Mouse (Mus musculus): ENCODE measurements around the gene Rcc1. TPM values are rescaled to one million over a fixed set of nuclear protein-coding genes. Genes with fewer than 3 reads are reported as not detected.
"Not testable (repeated sequence)": the region's sequence is repeated elsewhere in the genome, so short reads cannot be mapped to it uniquely, and the experiment has no call there.

Gene Rcc1
- polyA plus RNA-seq, 1 experiment from 2014 or later, result 81.0 TPM

DNA sequence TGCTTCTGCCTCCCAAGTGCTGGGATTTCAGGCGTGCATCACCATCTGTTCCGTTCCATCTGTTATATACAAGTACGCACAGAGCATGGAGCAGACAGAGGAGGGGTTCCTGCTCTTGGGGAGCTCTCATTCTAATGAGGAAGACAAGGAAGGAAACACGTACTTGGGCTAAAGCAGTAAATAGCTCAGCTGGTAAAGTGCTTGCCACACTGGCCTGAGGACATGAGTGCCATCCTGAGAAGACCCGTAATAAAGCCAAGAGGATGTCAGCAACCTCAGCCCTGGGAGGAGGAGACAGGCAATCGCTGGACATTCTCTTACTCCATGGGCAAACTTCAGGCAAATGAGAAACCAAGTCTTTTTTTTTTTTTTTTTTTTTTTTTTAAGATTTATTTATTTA is 47.4 kb downstream of the Rcc1 start:
- Histone ChIP-seq H3K9ac (ENCODE audit: low read length) (no peak overlapping the region), H3K4me3 (ENCODE audit: low read depth, low read length) (no peak overlapping the region)

DNA sequence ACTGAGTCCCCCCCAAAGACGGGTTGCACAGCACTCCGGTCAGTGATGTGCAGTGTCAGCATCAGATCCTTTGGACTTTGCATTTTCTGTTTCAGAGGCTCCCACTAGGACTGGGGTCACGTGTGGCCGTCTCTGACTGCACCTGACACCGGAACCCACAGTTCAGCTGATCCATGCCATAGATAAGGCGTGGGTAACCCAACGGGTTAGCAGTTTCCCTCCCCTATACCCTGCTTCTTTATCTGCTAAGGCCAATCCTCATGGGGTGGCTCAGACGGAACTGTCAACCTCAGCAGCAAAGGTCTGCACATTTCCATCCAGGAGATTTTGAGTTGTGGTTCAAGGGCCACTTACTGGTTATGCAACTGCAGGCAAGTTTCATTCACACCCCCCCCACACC is 48.1 kb downstream of the Rcc1 start:
- 86% methylated on average over 8 of the region's 8 CpGs for WGBS

More for the DNA sequence above, 47.4 kb downstream of the Rcc1 start:
- peaks cover 7% of the 10 kb centered on the region; the same call in 1 of the 2 replicates for H3K4me1 ChIP-seq (ENCODE audit: control insufficient read depth, insufficient read depth, low read length)
- no peaks in the 10 kb centered on the region for H3K9me3 ChIP-seq (ENCODE audit: control insufficient read depth, low read length)
- H3K36me3 ChIP-seq (ENCODE audit: control insufficient read depth, insufficient read depth, low read length), result peaks cover 7% of the 10 kb centered on the region
- no peak overlapping the region for H3K4me2 ChIP-seq (ENCODE audit: low read depth, severe bottlenecking)
- no peaks in the 10 kb centered on the region for H3K27me3 ChIP-seq (ENCODE audit: control insufficient read depth, insufficient read depth, low read length)
- WGBS, result 68% methylated on average over 6 of the region's 6 CpGs
- no peak overlapping the region for H3K27ac ChIP-seq (replicated peaks; ENCODE audit: low read depth, low read length)
- no peak for ATAC-seq (ENCODE audit: insufficient number of reproducible peaks, low FRiP score, low TSS enrichment, low read depth)
- DNase-seq (ENCODE audit: low spot score), result no peak

GRCm38 (mm10) chr4:132303484-132303883 is 49.9 kb downstream of the Rcc1 start:
- not testable (repeated sequence) for H3K27ac ChIP-seq (replicated peaks; ENCODE audit: low read depth, low read length); ATAC-seq (ENCODE audit: insufficient number of reproducible peaks, low FRiP score, low TSS enrichment, low read depth); H3K4me1 ChIP-seq (ENCODE audit: control insufficient read depth, insufficient read depth, low read length); H3K27me3 ChIP-seq (ENCODE audit: control insufficient read depth, insufficient read depth, low read length); H3K9me3 ChIP-seq (ENCODE audit: control insufficient read depth, low read length); DNase-seq (ENCODE audit: low spot score); H3K36me3 ChIP-seq (ENCODE audit: control insufficient read depth, insufficient read depth, low read length)
- peak overlapping the region; percentile 74 for H3K4me2 ChIP-seq (ENCODE audit: low read depth, severe bottlenecking)
- peak overlapping the region; percentile 56; the same call in 1 of the 2 replicates for H3K9ac ChIP-seq (ENCODE audit: low read length)
- WGBS, result 51% methylated on average over 6 of the region's 6 CpGs
- peak overlapping the region; percentile 40 for H3K4me3 ChIP-seq (ENCODE audit: low read depth, low read length)

More for the DNA sequence above, 48.1 kb downstream of the Rcc1 start:
- H3K27me3 ChIP-seq (ENCODE audit: control insufficient read depth, insufficient read depth, low read length), result no peaks in the 10 kb centered on the region
- no peak overlapping the region for H3K4me3 ChIP-seq (ENCODE audit: low read depth, low read length)
- H3K9me3 ChIP-seq (ENCODE audit: control insufficient read depth, low read length), result no peaks in the 10 kb centered on the region
- no peak overlapping the region for H3K4me2 ChIP-seq (ENCODE audit: low read depth, severe bottlenecking)
- DNase-seq (ENCODE audit: low spot score) (no peak), ATAC-seq (ENCODE audit: insufficient number of reproducible peaks, low FRiP score, low TSS enrichment, low read depth) (no peak)
- no peak overlapping the region for H3K9ac ChIP-seq (ENCODE audit: low read length)
- H3K4me1 ChIP-seq (ENCODE audit: control insufficient read depth, insufficient read depth, low read length), result peaks cover 7% of the 10 kb centered on the region; the same call in 1 of the 2 replicates
- no peak overlapping the region for H3K27ac ChIP-seq (replicated peaks; ENCODE audit: low read depth, low read length)
- H3K36me3 ChIP-seq (ENCODE audit: control insufficient read depth, insufficient read depth, low read length), result peaks cover 4% of the 10 kb centered on the region

DNA sequence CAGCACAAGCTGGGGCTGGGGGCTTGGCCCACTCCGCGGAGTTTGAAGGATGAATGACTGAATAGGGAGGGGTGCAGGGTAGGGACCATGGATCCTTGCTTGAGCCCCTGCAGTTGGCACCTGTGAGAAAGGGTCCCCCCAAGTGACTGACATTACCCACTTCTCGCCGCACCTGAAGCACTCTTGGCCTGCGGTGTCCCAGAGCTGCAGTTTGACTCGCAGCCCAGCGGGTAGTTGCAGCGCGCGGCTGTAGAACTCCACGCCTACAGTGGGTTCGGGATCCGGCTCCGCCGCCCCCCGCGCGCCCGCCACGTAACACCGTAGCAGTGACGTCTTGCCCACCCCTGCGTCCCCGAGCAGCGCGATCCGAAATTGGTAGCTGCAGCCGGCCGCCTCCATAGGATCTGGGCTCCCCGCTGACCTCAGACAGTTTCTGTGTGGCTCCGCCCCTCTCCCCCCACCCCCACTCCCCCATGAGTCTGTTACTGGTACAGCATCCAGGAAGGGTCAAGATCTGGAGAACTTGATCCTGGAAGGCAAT is 50.4 kb downstream of the Rcc1 start, which contains the start of gene Rab42:
Gene Rab42, minus strand, starts transcription at position 447 of the 541 bp plus-strand sequence.
- Histone ChIP-seq H3K36me3 (ENCODE audit: control insufficient read depth, insufficient read depth, low read length) (no peaks in the 10 kb centered on the region), H3K27me3 (ENCODE audit: control insufficient read depth, insufficient read depth, low read length) (no peaks in the 10 kb centered on the region), H3K4me2 (ENCODE audit: low read depth, severe bottlenecking) (peak within 1 kb of the TSS; percentile 74), H3K9me3 (ENCODE audit: control insufficient read depth, low read length) (no peaks in the 10 kb centered on the region), H3K27ac (replicated peaks; ENCODE audit: low read depth, low read length) (no peak within 1 kb of the TSS), H3K9ac (ENCODE audit: low read length) (peak within 1 kb of the TSS; percentile 56), H3K4me3 (ENCODE audit: low read depth, low read length) (peak within 1 kb of the TSS; percentile 40), H3K4me1 (ENCODE audit: control insufficient read depth, insufficient read depth, low read length) (0 out of 2 replicates have a peak, but pooled peaks cover 4% of the 10 kb centered on the region)
- ATAC-seq (ENCODE audit: insufficient number of reproducible peaks, low FRiP score, low TSS enrichment, low read depth) (peak; percentile 71), DNase-seq (ENCODE audit: low spot score) (peak; percentile 76)
- WGBS, result 1% methylated on average over 31 of the region's 31 CpGs

GRCm38 (mm10) chr4:132301965-132302938 is 51.2 kb downstream of the Rcc1 start:
- H3K27ac ChIP-seq (replicated peaks; ENCODE audit: low read depth, low read length), result no peak overlapping the region
- no peaks in the 10 kb centered on the region for H3K9me3 ChIP-seq (ENCODE audit: control insufficient read depth, low read length)
- 64% methylated on average over 16 of the region's 16 CpGs for WGBS
- H3K27me3 ChIP-seq (ENCODE audit: control insufficient read depth, insufficient read depth, low read length), result no peaks in the 10 kb centered on the region
- H3K4me3 ChIP-seq (ENCODE audit: low read depth, low read length), result peak overlapping the region; percentile 40
- ATAC-seq (ENCODE audit: insufficient number of reproducible peaks, low FRiP score, low TSS enrichment, low read depth), result no peak
- H3K4me2 ChIP-seq (ENCODE audit: low read depth, severe bottlenecking), result peak overlapping the region; percentile 74
- no peaks in the 10 kb centered on the region for H3K36me3 ChIP-seq (ENCODE audit: control insufficient read depth, insufficient read depth, low read length)
- 0 out of 2 replicates have a peak, but pooled peaks cover 4% of the 10 kb centered on the region for H3K4me1 ChIP-seq (ENCODE audit: control insufficient read depth, insufficient read depth, low read length)
- H3K9ac ChIP-seq (ENCODE audit: low read length), result peak overlapping the region; percentile 56; the same call in 1 of the 2 replicates
- no peak for DNase-seq (ENCODE audit: low spot score)

GRCm38 (mm10) chr4:132301486-132301885 is 51.9 kb downstream of the Rcc1 start:
- WGBS, result 85% methylated on average over 6 of the region's 6 CpGs
- no peak for ATAC-seq (ENCODE audit: insufficient number of reproducible peaks, low FRiP score, low TSS enrichment, low read depth)
- H3K27ac ChIP-seq (replicated peaks; ENCODE audit: low read depth, low read length), result no peak overlapping the region

GRCm38 (mm10) chr4:132299849-132300248 is 53.6 kb downstream of the Rcc1 start:
- ATAC-seq (ENCODE audit: insufficient number of reproducible peaks, low FRiP score, low TSS enrichment, low read depth) (no peak), DNase-seq (ENCODE audit: low spot score) (no peak)
- H3K27ac ChIP-seq (replicated peaks; ENCODE audit: low read depth, low read length), result no peak overlapping the region
- H3K9me3 ChIP-seq (ENCODE audit: control insufficient read depth, low read length), result no peaks in the 10 kb centered on the region
- H3K9ac ChIP-seq (ENCODE audit: low read length), result no peak overlapping the region
- no peak overlapping the region for H3K4me2 ChIP-seq (ENCODE audit: low read depth, severe bottlenecking)
- H3K4me3 ChIP-seq (ENCODE audit: low read depth, low read length), result no peak overlapping the region
- H3K36me3 ChIP-seq (ENCODE audit: control insufficient read depth, insufficient read depth, low read length), result no peaks in the 10 kb centered on the region
- 0 out of 2 replicates have a peak, but pooled peaks cover 4% of the 10 kb centered on the region for H3K4me1 ChIP-seq (ENCODE audit: control insufficient read depth, insufficient read depth, low read length)
- no peaks in the 10 kb centered on the region for H3K27me3 ChIP-seq (ENCODE audit: control insufficient read depth, insufficient read depth, low read length)
- WGBS, result 89% methylated on average over 1 of the region's 1 CpGs

More at GRCm38 (mm10) chr4:132301486-132301885, 51.9 kb downstream of the Rcc1 start:
- H3K9me3 ChIP-seq (ENCODE audit: control insufficient read depth, low read length), result no peaks in the 10 kb centered on the region
- DNase-seq (ENCODE audit: low spot score), result no peak
- no peaks in the 10 kb centered on the region for H3K27me3 ChIP-seq (ENCODE audit: control insufficient read depth, insufficient read depth, low read length)
- no peak overlapping the region for H3K4me2 ChIP-seq (ENCODE audit: low read depth, severe bottlenecking)
- H3K4me3 ChIP-seq (ENCODE audit: low read depth, low read length), result no peak overlapping the region
- no peak overlapping the region for H3K9ac ChIP-seq (ENCODE audit: low read length)
- no peaks in the 10 kb centered on the region for H3K36me3 ChIP-seq (ENCODE audit: control insufficient read depth, insufficient read depth, low read length)
- H3K4me1 ChIP-seq (ENCODE audit: control insufficient read depth, insufficient read depth, low read length), result 0 out of 2 replicates have a peak, but pooled peaks cover 4% of the 10 kb centered on the region

DNA sequence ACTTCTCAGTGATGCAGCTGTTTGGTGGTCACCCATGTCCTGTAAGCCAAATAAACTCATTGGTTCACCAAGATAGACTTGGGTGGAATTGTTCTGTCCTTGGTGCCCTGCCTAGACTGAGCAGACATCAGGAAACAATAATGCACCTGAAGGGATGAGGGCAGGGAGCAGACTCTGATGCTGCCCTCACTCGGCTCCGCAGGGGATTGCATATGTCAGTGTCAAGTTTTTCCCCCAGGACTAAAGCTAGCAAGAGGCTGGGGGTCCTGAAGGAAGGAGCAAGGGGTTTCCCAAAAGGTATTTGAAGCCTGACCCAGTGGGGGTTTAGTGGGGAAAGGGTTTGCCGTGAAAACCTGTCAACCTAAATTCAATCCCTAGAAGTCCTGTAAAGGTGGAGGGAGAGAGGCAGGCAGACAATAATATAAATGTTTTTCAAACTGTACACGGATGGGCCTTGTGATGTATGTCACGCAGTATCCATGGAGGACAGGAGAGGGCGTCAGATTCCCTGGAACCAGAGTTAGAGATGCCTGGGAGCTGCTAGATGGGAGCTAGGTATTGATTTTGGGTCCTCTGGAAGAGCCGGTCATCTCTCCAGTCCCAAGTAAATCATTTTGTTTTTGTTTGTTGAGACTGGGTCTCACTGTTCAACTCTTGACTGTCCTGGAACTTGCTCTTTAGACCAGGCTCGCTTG is 57.6 kb downstream of the Rcc1 start:
- Histone ChIP-seq H3K4me2 (ENCODE audit: low read depth, severe bottlenecking) (no peak overlapping the region), H3K4me1 (ENCODE audit: control insufficient read depth, insufficient read depth, low read length) (no peaks in the 10 kb centered on the region), H3K4me3 (ENCODE audit: low read depth, low read length) (no peak overlapping the region), H3K9ac (ENCODE audit: low read length) (no peak overlapping the region), H3K27ac (replicated peaks; ENCODE audit: low read depth, low read length) (no peak overlapping the region), H3K9me3 (ENCODE audit: control insufficient read depth, low read length) (no peaks in the 10 kb centered on the region), H3K36me3 (ENCODE audit: control insufficient read depth, insufficient read depth, low read length) (peaks cover 13% of the 10 kb centered on the region), H3K27me3 (ENCODE audit: control insufficient read depth, insufficient read depth, low read length) (no peaks in the 10 kb centered on the region)
- WGBS, result 48% methylated on average over 8 of the region's 8 CpGs
- ATAC-seq (ENCODE audit: insufficient number of reproducible peaks, low FRiP score, low TSS enrichment, low read depth) (no peak), DNase-seq (ENCODE audit: low spot score) (no peak)

Data from limb, embryonic 11.5 days (tissue).